Mouse (Mus musculus): ENCODE results near the gene Acsl6. TPM values are rescaled to one million over a fixed set of nuclear protein-coding genes. Genes with fewer than 3 reads are reported as not detected.
"Not testable (repeated sequence)": the region's sequence is repeated elsewhere in the genome, so short reads cannot be mapped to it uniquely, and the experiment has no call there.

Acsl6 gene
- polyA plus RNA-seq, 2 experiments: 0.85 to 1.1 TPM

DNA sequence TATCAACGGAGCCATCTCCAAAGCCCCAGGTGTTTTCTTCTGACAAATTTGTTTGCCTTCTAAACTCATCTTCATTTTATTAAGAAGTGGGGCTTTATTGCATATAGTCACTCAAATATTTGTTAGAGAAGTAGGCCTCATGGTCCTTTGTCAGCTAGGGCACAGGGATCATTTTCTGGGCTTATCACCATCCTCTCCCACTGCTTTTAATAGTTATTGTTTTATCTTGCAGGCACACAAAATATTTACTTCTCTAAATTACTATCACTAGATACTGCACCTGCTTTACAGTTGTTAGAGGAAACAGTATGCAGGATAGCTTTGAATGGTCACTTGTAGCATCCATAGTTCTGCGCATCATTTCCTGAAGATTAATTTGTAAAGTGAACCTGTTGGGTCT is 11.4 kb upstream of the Acsl6 start:
- Histone ChIP-seq H3K27ac (no peak overlapping the region), H3K9me3 (ENCODE audit: control insufficient read depth, low read length) (no peaks in the 10 kb centered on the region), H3K4me2 (ENCODE audit: low read depth) (no peak overlapping the region), H3K36me3 (replicated peaks; ENCODE audit: control insufficient read depth, insufficient read depth, low read depth) (no peaks in the 10 kb centered on the region), H3K4me3 (ENCODE audit: insufficient read depth in 1 of 2, low read depth in 2 of 2, low read length in 2 of 2) (no peak overlapping the region), H3K4me1 (replicated peaks; ENCODE audit: control insufficient read depth in 2 of 2, insufficient read depth in 2 of 2, low read length in 1 of 2) (no peaks in the 10 kb centered on the region; a peak in 1 of 4 replicates), H3K9ac (replicated peaks) (no peak overlapping the region), H3K27me3 (ENCODE audit: control insufficient read depth, insufficient read depth, low read length) (no peaks in the 10 kb centered on the region)
- no peak for ATAC-seq (ENCODE audit: insufficient read depth)
- DNase-seq (ENCODE audit: low read depth in 3 of 3, low spot score in 3 of 3): no peak
- no peak for TF ChIP-seq EP300 (IDR thresholded peaks at IDR 0.05; ENCODE audit: low read depth)
- no peak for TF ChIP-seq CTCF (IDR thresholded peaks at IDR 0.05; ENCODE audit: low read depth)
- 49% methylated on average over 2 of the region's 2 CpGs for WGBS (ENCODE audit: insufficient replicate concordance)

- Histone ChIP-seq H3K9ac (replicated peaks) (no peak overlapping the region), H3K4me2 (ENCODE audit: low read depth) (no peak overlapping the region), H3K4me3 (ENCODE audit: insufficient read depth in 1 of 2, low read depth in 2 of 2, low read length in 2 of 2) (no peak overlapping the region), H3K9me3 (ENCODE audit: control insufficient read depth, low read length) (no peaks in the 10 kb centered on the region), H3K27me3 (ENCODE audit: control insufficient read depth, insufficient read depth, low read length) (no peaks in the 10 kb centered on the region), H3K27ac (no peak overlapping the region), H3K36me3 (replicated peaks; ENCODE audit: control insufficient read depth, insufficient read depth, low read depth) (no peaks in the 10 kb centered on the region), H3K4me1 (replicated peaks; ENCODE audit: control insufficient read depth in 2 of 2, insufficient read depth in 2 of 2, low read length in 1 of 2) (no peaks in the 10 kb centered on the region; a peak in 1 of 4 replicates)
- ATAC-seq (ENCODE audit: insufficient read depth) (no peak), DNase-seq (ENCODE audit: low read depth in 3 of 3, low spot score in 3 of 3) (no peak)
- WGBS (ENCODE audit: insufficient replicate concordance): 51% methylated on average over 12 of the region's 12 CpGs
- TF ChIP-seq EP300 (IDR thresholded peaks at IDR 0.05; ENCODE audit: low read depth): no peak
- TF ChIP-seq CTCF (IDR thresholded peaks at IDR 0.05; ENCODE audit: low read depth): no peak
Observed at GRCm38 (mm10) chr11:54293980-54294807, 9.4 kb upstream of the Acsl6 start.

DNA sequence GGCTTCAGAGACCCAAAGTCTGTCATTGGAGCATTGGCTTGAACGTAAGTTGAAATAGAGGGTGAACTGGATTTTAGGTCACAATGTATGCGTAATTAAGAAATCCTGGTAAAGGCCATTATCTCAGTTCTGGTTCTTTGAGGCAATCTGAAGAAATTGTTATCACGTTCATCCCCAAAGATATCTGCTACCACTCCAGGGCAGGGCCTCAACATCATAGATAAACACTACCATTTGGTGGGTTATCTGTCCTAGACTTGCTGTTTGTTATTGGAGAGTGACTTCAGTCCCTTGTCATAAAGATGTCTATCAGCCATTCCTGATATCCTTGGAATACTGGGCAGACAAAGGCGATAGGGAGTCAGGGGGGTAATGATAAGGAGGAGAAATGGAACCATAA is 7.6 kb upstream of the Acsl6 start:
- DNase-seq (ENCODE audit: low read depth in 3 of 3, low spot score in 3 of 3) (no peak), ATAC-seq (ENCODE audit: insufficient read depth) (no peak)
- Histone ChIP-seq H3K36me3 (replicated peaks; ENCODE audit: control insufficient read depth, insufficient read depth, low read depth) (no peaks in the 10 kb centered on the region), H3K27me3 (ENCODE audit: control insufficient read depth, insufficient read depth, low read length) (no peaks in the 10 kb centered on the region), H3K4me3 (ENCODE audit: insufficient read depth in 1 of 2, low read depth in 2 of 2, low read length in 2 of 2) (no peak overlapping the region), H3K4me2 (ENCODE audit: low read depth) (no peak overlapping the region), H3K9me3 (ENCODE audit: control insufficient read depth, low read length) (no peaks in the 10 kb centered on the region), H3K4me1 (replicated peaks; ENCODE audit: control insufficient read depth in 2 of 2, insufficient read depth in 2 of 2, low read length in 1 of 2) (no peaks in the 10 kb centered on the region; a peak in 1 of 4 replicates), H3K9ac (replicated peaks) (no peak overlapping the region), H3K27ac (no peak overlapping the region)
- no peak for TF ChIP-seq EP300 (IDR thresholded peaks at IDR 0.05; ENCODE audit: low read depth)
- TF ChIP-seq CTCF (IDR thresholded peaks at IDR 0.05; ENCODE audit: low read depth): no peak
- WGBS (ENCODE audit: insufficient replicate concordance): 48% methylated on average over 4 of the region's 4 CpGs

GRCm38 (mm10) chr11:54296734-54297133 is 6.9 kb upstream of the Acsl6 start:
- Histone ChIP-seq H3K4me1 (replicated peaks; ENCODE audit: control insufficient read depth in 2 of 2, insufficient read depth in 2 of 2, low read length in 1 of 2) (no peaks in the 10 kb centered on the region; a peak in 1 of 4 replicates), H3K9ac (replicated peaks) (no peak overlapping the region), H3K4me3 (ENCODE audit: insufficient read depth in 1 of 2, low read depth in 2 of 2, low read length in 2 of 2) (no peak overlapping the region), H3K36me3 (replicated peaks; ENCODE audit: control insufficient read depth, insufficient read depth, low read depth) (no peaks in the 10 kb centered on the region), H3K9me3 (ENCODE audit: control insufficient read depth, low read length) (no peaks in the 10 kb centered on the region), H3K27me3 (ENCODE audit: control insufficient read depth, insufficient read depth, low read length) (no peaks in the 10 kb centered on the region), H3K4me2 (ENCODE audit: low read depth) (no peak overlapping the region), H3K27ac (no peak overlapping the region)
- DNase-seq (ENCODE audit: low read depth in 3 of 3, low spot score in 3 of 3) (no peak), ATAC-seq (ENCODE audit: insufficient read depth) (no peak)
- no peak for TF ChIP-seq CTCF (IDR thresholded peaks at IDR 0.05; ENCODE audit: low read depth)
- no peak for TF ChIP-seq EP300 (IDR thresholded peaks at IDR 0.05; ENCODE audit: low read depth)
- 52% methylated on average over 1 of the region's 1 CpGs for WGBS (ENCODE audit: insufficient replicate concordance)

DNA sequence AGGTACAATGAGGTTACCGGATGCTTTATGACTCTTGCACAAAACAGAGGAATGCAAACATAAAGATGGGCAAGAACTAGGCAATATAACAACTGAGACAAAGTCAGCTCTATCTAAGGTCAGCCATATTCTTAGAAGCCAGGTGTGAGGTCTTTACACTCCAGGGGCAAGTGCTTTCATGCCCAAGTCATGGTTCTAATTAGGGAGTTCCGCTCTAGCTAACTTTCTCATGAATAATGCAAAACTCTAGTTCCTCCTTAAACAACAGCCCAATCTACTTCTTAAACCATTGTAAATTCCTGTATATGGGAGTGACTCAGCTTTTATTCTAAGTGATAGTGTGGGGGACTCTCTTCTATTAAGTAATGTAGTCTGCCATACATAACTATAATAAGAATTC is 6.1 kb upstream of the Acsl6 start:
- not testable (repeated sequence) for H3K9ac ChIP-seq (replicated peaks); H3K36me3 ChIP-seq (replicated peaks; ENCODE audit: control insufficient read depth, insufficient read depth, low read depth); ATAC-seq (ENCODE audit: insufficient read depth); H3K4me1 ChIP-seq (replicated peaks; ENCODE audit: control insufficient read depth in 2 of 2, insufficient read depth in 2 of 2, low read length in 1 of 2); DNase-seq (ENCODE audit: low read depth in 3 of 3, low spot score in 3 of 3); H3K9me3 ChIP-seq (ENCODE audit: control insufficient read depth, low read length); H3K27ac ChIP-seq; H3K27me3 ChIP-seq (ENCODE audit: control insufficient read depth, insufficient read depth, low read length); H3K4me2 ChIP-seq (ENCODE audit: low read depth); H3K4me3 ChIP-seq (ENCODE audit: insufficient read depth in 1 of 2, low read depth in 2 of 2, low read length in 2 of 2)
- 76% methylated on average over 2 of the region's 2 CpGs for WGBS (ENCODE audit: insufficient replicate concordance)

Data from liver, embryonic 14.5 days (tissue).